Mouse (Mus musculus): Measurements from ENCODE around the gene Spdya. TPM values are rescaled to one million over a fixed set of nuclear protein-coding genes. Genes with fewer than 3 reads are reported as not detected.
"Not testable (repeated sequence)": the region's sequence is repeated elsewhere in the genome, so short reads cannot be mapped to it uniquely, and the experiment has no call there.

The Spdya gene
- polyA plus RNA-seq, 1 experiment from 2014 or later = 1.9 TPM

DNA sequence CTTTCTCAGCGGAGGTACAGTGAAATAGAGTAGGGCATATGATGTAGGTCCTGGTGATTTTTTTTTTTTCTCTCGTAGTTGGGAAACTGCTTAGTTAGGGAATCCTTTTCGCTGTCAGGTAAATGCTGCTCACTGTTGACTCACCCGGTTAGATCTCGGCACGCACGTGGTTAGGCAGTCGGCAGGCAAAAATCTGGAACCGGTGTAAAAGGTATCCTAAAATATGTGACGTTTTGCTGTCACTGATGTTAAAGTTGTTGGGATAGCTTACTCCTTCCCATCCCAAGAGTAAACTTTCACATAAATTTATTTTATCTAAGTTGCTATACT, 65.1 kb downstream of the Spdya start:
- Histone ChIP-seq H3K4me3 (ENCODE audit: low read depth, low read length) (peak overlapping the region; percentile 99), H3K36me3 (ENCODE audit: control insufficient read depth, insufficient read depth, low read length) (no peaks in the 10 kb centered on the region), H3K27ac (ENCODE audit: low read length) (no peak overlapping the region), H3K27me3 (ENCODE audit: control insufficient read depth, insufficient read depth, low read depth, low read length) (no peaks in the 10 kb centered on the region), H3K4me1 (ENCODE audit: control insufficient read depth, insufficient read depth, low read length) (peaks cover 19% of the 10 kb centered on the region), H3K9ac (ENCODE audit: low read depth, low read length) (peak overlapping the region; percentile 93), H3K4me2 (ENCODE audit: low read length) (peak overlapping the region; percentile 94), H3K9me3 (replicated peaks; ENCODE audit: control insufficient read depth, low read length, poor library complexity, severe bottlenecking) (no peaks in the 10 kb centered on the region)
- no peak for ATAC-seq
- 0% methylated on average over 10 of the region's 10 CpGs for WGBS

DNA sequence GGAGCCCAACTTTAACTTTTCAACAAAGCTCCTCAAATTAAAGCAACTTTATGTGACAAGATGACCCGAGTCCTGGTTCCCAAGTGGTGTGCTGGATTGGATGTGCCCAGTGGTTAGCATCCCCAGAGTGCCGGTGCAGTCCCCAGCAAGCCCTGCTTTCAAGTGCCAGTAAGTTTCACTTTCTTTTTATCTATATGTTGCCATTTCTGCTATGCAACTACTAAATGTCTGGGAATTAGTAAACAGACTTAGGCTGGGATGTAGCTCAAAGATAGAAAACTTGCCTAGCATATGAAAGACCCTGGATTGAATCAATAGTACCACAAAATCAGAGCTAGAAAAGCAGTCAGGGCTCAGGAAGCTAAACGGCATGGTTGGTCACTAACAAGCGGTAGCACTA, 66.1 kb downstream of the Spdya start:
- Histone ChIP-seq H3K9ac (ENCODE audit: low read depth, low read length) (no peak overlapping the region), H3K27me3 (ENCODE audit: control insufficient read depth, insufficient read depth, low read depth, low read length) (no peaks in the 10 kb centered on the region), H3K4me1 (ENCODE audit: control insufficient read depth, insufficient read depth, low read length) (peaks cover 19% of the 10 kb centered on the region), H3K4me3 (ENCODE audit: low read depth, low read length) (no peak overlapping the region), H3K27ac (ENCODE audit: low read length) (no peak overlapping the region), H3K36me3 (ENCODE audit: control insufficient read depth, insufficient read depth, low read length) (no peaks in the 10 kb centered on the region), H3K9me3 (replicated peaks; ENCODE audit: control insufficient read depth, low read length, poor library complexity, severe bottlenecking) (no peaks in the 10 kb centered on the region), H3K4me2 (ENCODE audit: low read length) (no peak overlapping the region; the same call in 1 of the 2 replicates)
- 81% methylated on average over 4 of the region's 4 CpGs for WGBS
- ATAC-seq = no peak

DNA sequence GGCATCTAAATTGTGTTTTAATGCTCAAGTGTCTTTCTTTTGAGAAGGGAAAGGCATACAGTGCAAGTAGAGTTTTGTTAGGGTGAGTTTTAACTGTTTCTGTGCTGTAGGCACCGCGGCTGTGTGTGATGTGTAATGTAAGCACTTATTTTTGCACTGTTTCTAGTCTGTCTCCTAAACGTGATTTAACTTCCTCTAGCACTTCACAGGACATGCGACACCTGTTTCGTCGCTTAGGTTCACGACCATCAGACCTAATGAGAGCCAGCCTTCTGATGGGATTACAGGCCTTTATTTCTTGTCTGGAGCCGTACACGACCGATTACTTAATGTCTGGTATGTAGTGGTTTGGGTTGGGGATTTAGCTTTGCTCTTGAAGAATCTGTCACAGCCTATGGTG, 79.9 kb downstream of the Spdya start:
- ATAC-seq = no peak
- Histone ChIP-seq H3K9me3 (replicated peaks; ENCODE audit: control insufficient read depth, low read length, poor library complexity, severe bottlenecking) (no peaks in the 10 kb centered on the region), H3K4me2 (ENCODE audit: low read length) (no peak overlapping the region), H3K27me3 (ENCODE audit: control insufficient read depth, insufficient read depth, low read depth, low read length) (no peaks in the 10 kb centered on the region), H3K36me3 (ENCODE audit: control insufficient read depth, insufficient read depth, low read length) (peaks cover 16% of the 10 kb centered on the region), H3K9ac (ENCODE audit: low read depth, low read length) (no peak overlapping the region), H3K27ac (ENCODE audit: low read length) (no peak overlapping the region), H3K4me1 (ENCODE audit: control insufficient read depth, insufficient read depth, low read length) (no peaks in the 10 kb centered on the region), H3K4me3 (ENCODE audit: low read depth, low read length) (no peak overlapping the region)
- 86% methylated on average over 10 of the region's 10 CpGs for WGBS

DNA sequence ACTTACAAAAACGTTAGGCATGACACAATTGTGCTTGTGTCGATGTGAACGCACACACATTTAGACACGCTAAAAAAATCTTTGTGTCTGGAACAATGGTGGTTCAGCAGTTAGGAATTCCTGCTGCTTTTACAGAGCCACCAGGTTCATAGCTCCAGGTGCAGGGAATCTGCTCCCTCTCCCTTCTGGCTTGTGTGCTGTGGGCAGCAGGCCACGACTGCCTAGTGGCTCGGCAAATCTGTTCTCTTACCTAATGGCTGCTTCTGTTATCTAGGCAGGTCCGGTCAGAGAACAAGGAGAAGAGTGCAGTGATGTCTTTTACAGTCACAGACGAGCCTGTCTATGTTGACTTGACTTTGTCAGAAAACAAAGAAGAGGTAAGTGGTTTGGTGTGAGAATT, 81.5 kb downstream of the Spdya start:
- H3K27me3 ChIP-seq (ENCODE audit: control insufficient read depth, insufficient read depth, low read depth, low read length) = no peaks in the 10 kb centered on the region
- no peak overlapping the region for H3K4me3 ChIP-seq (ENCODE audit: low read depth, low read length)
- no peak overlapping the region for H3K27ac ChIP-seq (ENCODE audit: low read length)
- peaks cover 16% of the 10 kb centered on the region for H3K36me3 ChIP-seq (ENCODE audit: control insufficient read depth, insufficient read depth, low read length)
- 88% methylated on average over 8 of the region's 8 CpGs for WGBS
- H3K4me2 ChIP-seq (ENCODE audit: low read length) = no peak overlapping the region
- H3K9me3 ChIP-seq (replicated peaks; ENCODE audit: control insufficient read depth, low read length, poor library complexity, severe bottlenecking) = no peaks in the 10 kb centered on the region
- H3K9ac ChIP-seq (ENCODE audit: low read depth, low read length) = no peak overlapping the region
- ATAC-seq = no peak
- no peaks in the 10 kb centered on the region for H3K4me1 ChIP-seq (ENCODE audit: control insufficient read depth, insufficient read depth, low read length)

DNA sequence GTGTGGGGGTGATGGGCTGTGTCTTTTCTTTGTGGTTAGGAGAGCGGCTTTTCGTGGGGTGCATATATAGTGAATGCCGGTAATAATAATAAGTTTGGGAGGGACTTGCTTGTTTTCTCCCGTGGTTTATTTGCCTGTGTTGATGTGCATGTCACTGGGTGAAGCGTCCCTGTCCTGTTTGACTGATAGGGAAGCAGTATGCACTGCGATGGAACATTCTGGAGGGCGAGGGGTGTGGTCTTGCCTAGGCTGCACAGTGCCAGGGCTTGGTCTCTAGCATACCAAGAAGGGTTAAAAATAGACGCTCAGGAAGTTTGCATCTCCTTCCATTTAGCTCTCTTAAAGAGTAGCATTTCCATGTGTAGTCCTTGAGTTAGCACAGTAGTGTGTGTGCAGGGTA, 84.9 kb downstream of the Spdya start:
- no peak for ATAC-seq
- WGBS = 96% methylated on average over 8 of the region's 8 CpGs
- no peaks in the 10 kb centered on the region for H3K27me3 ChIP-seq (ENCODE audit: control insufficient read depth, insufficient read depth, low read depth, low read length)
- no peak overlapping the region for H3K27ac ChIP-seq (ENCODE audit: low read length)
- no peaks in the 10 kb centered on the region for H3K4me1 ChIP-seq (ENCODE audit: control insufficient read depth, insufficient read depth, low read length)
- H3K4me2 ChIP-seq (ENCODE audit: low read length) = no peak overlapping the region
- peaks cover 16% of the 10 kb centered on the region for H3K36me3 ChIP-seq (ENCODE audit: control insufficient read depth, insufficient read depth, low read length)
- no peak overlapping the region for H3K4me3 ChIP-seq (ENCODE audit: low read depth, low read length)
- H3K9ac ChIP-seq (ENCODE audit: low read depth, low read length) = no peak overlapping the region
- H3K9me3 ChIP-seq (replicated peaks; ENCODE audit: control insufficient read depth, low read length, poor library complexity, severe bottlenecking) = no peaks in the 10 kb centered on the region

DNA sequence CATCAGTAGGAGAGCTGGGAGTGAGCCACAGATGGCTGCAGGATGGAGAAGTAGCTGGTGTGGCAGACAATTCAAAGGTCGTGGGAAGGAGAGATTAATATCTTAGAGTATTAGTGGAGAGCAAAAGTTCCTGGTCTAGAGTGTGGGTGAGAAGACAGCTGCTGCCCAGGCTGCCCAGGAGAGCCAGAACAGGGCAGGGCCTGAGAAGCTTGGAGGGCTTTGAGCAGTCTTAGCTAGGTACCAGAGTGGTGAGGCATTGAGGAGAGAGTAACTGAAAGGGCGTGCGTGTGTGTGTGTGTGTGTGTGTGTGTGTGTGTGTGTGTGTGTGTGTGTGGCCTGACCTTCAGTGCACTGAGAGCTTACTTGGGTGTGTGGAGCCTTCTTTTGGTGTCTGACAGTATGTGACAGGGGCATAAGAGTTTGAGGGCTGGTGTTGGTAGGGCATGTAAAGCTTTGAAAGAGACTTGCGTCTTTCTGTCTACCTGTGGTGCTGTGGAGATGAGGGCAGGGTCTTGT, 85.9 kb downstream of the Spdya start:
- ATAC-seq = no peak
- Histone ChIP-seq H3K4me2 (ENCODE audit: low read length) (no peak overlapping the region), H3K4me3 (ENCODE audit: low read depth, low read length) (no peak overlapping the region), H3K27ac (ENCODE audit: low read length) (no peak overlapping the region), H3K9me3 (replicated peaks; ENCODE audit: control insufficient read depth, low read length, poor library complexity, severe bottlenecking) (no peaks in the 10 kb centered on the region), H3K9ac (ENCODE audit: low read depth, low read length) (no peak overlapping the region), H3K27me3 (ENCODE audit: control insufficient read depth, insufficient read depth, low read depth, low read length) (no peaks in the 10 kb centered on the region), H3K36me3 (ENCODE audit: control insufficient read depth, insufficient read depth, low read length) (peaks cover 14% of the 10 kb centered on the region), H3K4me1 (ENCODE audit: control insufficient read depth, insufficient read depth, low read length) (no peaks in the 10 kb centered on the region)
- 86% methylated on average over 4 of the region's 4 CpGs for WGBS

DNA sequence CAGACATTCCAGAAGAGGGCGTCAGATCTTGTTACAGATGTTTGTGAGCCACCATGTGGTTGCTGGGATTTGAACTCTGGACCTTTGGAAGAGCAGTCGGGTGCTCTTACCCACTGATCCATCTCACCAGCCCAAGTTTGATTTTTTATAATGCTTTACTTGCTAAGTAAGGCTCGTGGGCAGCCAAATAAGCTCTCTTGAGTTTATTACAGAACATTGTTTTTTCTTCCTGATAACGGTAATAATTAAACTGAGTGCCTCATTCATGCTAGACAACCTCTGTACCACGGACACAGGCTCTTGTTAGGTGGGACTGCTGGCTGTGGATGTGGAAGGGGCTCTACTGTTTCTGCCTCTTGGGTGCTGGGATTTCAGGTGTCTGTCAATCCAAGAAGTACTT, 87.2 kb downstream of the Spdya start:
- ATAC-seq = not testable (repeated sequence)

More for the DNA sequence above, 87.2 kb downstream of the Spdya start:
- H3K9me3 ChIP-seq (replicated peaks; ENCODE audit: control insufficient read depth, low read length, poor library complexity, severe bottlenecking); H3K9ac ChIP-seq (ENCODE audit: low read depth, low read length); H3K4me2 ChIP-seq (ENCODE audit: low read length); H3K4me1 ChIP-seq (ENCODE audit: control insufficient read depth, insufficient read depth, low read length); H3K27me3 ChIP-seq (ENCODE audit: control insufficient read depth, insufficient read depth, low read depth, low read length); H3K4me3 ChIP-seq (ENCODE audit: low read depth, low read length); H3K27ac ChIP-seq (ENCODE audit: low read length): not testable (repeated sequence)
- WGBS = 83% methylated on average over 5 of the region's 5 CpGs
- peaks cover 15% of the 10 kb centered on the region for H3K36me3 ChIP-seq (ENCODE audit: control insufficient read depth, insufficient read depth, low read length)

Other genes starting within 250 kb of the Spdya start
- 1.0 and 1.4 TPM in 2 replicates for gene Emilin2, start 240.1 kb upstream of the Spdya start, polyA plus RNA-seq (2015; fragmentation: Nextera tagmentation; extraction: Ambion mirVana)
- 2.5 and 3.7 TPM in 2 replicates for gene Gm4707, start 92.1 kb upstream of the Spdya start, polyA plus RNA-seq (2015; fragmentation: Nextera tagmentation; extraction: Ambion mirVana)
- gene Smchd1, start 76.7 kb upstream of the Spdya start, polyA plus RNA-seq (2015; fragmentation: Nextera tagmentation; extraction: Ambion mirVana) = 41.5 and 43.1 TPM in 2 replicates
- gene Ndc80, start 25.2 kb upstream of the Spdya start, polyA plus RNA-seq (2015; fragmentation: Nextera tagmentation; extraction: Ambion mirVana) = 4.4 and 5.6 TPM in 2 replicates
- 50.3 and 51.2 TPM in 2 replicates for gene Wdr43, start 63.8 kb downstream of the Spdya start, polyA plus RNA-seq (2015; fragmentation: Nextera tagmentation; extraction: Ambion mirVana)
- gene Togaram2, start 121.2 kb downstream of the Spdya start, polyA plus RNA-seq (2015; fragmentation: Nextera tagmentation; extraction: Ambion mirVana) = 0.76 and 1.5 TPM in 2 replicates
- not detected in 2 replicates for gene Pcare, start 200.8 kb downstream of the Spdya start, polyA plus RNA-seq (2015; fragmentation: Nextera tagmentation; extraction: Ambion mirVana)
- gene Clip4, start 216.4 kb downstream of the Spdya start, polyA plus RNA-seq (2015; fragmentation: Nextera tagmentation; extraction: Ambion mirVana) = 13.1 and 14.7 TPM in 2 replicates